Mouse (Mus musculus) limb, embryonic 14.5 days (tissue): ENCODE measurements around the gene Glis2. TPM values are rescaled to one million over a fixed set of nuclear protein-coding genes. Genes with fewer than 3 reads are reported as not detected.

ENCODE experiments used
- ATAC-seq: fragments of 200-750 bp; cut with Nextera tagmentation; 2 replicates; pipeline ENCODE4 v1.8.0; 2017; ENCODE audit warnings: low read depth, moderate number of reproducible peaks, moderate TSS enrichment; ENCODE audit not compliant: low FRiP score
- DNase-seq: peaks from one replicate; pipeline ENCODE4 v3.0.0-alpha.2; 2015; ENCODE audit warnings: low spot score
- H3K27ac ChIP-seq: fragments of 300-500 bp; sonication (generic); replicated peaks from 2 replicates; pipeline ENCODE4 v1.5.1; 2014; ENCODE audit warnings: low read depth, mild to moderate bottlenecking, low read length, moderate library complexity, mixed read lengths
- H3K27me3 ChIP-seq: fragments of 300-500 bp; sonication (generic); 2 replicates; pipeline ENCODE4 v1.6.1; 2014; ENCODE audit warnings: low read length, mixed read lengths; ENCODE audit not compliant: control insufficient read depth, insufficient read depth
- H3K36me3 ChIP-seq: fragments of 300-500 bp; sonication (generic); 2 replicates; pipeline ENCODE4 v1.6.1; 2014; ENCODE audit warnings: mild to moderate bottlenecking, low read length, moderate library complexity, mixed read lengths; ENCODE audit not compliant: control insufficient read depth, insufficient read depth
- H3K4me1 ChIP-seq: fragments of 300-500 bp; sonication (generic); 2 replicates; pipeline ENCODE4 v1.6.1; 2014; ENCODE audit warnings: antibody characterized with exemption, low read length, mixed read lengths; ENCODE audit not compliant: control insufficient read depth, insufficient read depth
- H3K4me2 ChIP-seq: fragments of 300-500 bp; sonication (generic); replicated peaks from 2 replicates; pipeline ENCODE4 v1.6.1; 2014; ENCODE audit warnings: low read depth, mild to moderate bottlenecking, low read length, moderate library complexity; ENCODE audit not compliant: severe bottlenecking
- H3K4me3 ChIP-seq: fragments of 300-500 bp; sonication (generic); replicated peaks from 2 replicates; pipeline ENCODE4 v1.5.1; 2014; ENCODE audit warnings: low read length
- H3K9ac ChIP-seq: fragments of 300-500 bp; sonication (generic); 2 replicates; pipeline ENCODE4 v1.6.1; 2014; ENCODE audit warnings: mild to moderate bottlenecking, low read depth, low read length, moderate library complexity; ENCODE audit not compliant: severe bottlenecking
- H3K9me3 ChIP-seq: fragments of 300-500 bp; sonication (generic); 2 replicates; pipeline ENCODE4 v1.6.1; 2016; ENCODE audit warnings: low read length; ENCODE audit not compliant: control insufficient read depth
- POLR2A ChIP-seq: fragments of 200-500 bp; IDR thresholded peaks from 2 replicates; pipeline ENCODE4 v1.8.0; 2012; ENCODE audit warnings: inconsistent platforms, mild to moderate bottlenecking, moderate library complexity, borderline replicate concordance; ENCODE audit not compliant: insufficient read depth, insufficient read length; ENCODE audit errors: extremely low read depth
- WGBS: fragments of 180-500 bp; shearing (Covaris S2); extraction: QIAGEN DNeasy Blood & Tissue Kit; methylation state at CpG from one replicate; pipeline ENCODE4 v1.1.7; 2014; 5-methylcytosine and 5-hydroxymethylcytosine counted together
- polyA plus RNA-seq, 2 experiments: library from polyadenylated mRNA; depleted of rRNA in 1 of 2; stranded (reverse) in 1 of 2; unstranded in 1 of 2; fragments of >200 nt; fragmentation: Nextera tagmentation in 1 of 2; extraction: Ambion mirVana in 1 of 2; gene quantifications; 2 replicates each; pipeline versions ENCODE4 v1.2.1 to v1.2.3; 2012 to 2014

Glis2 gene
- polyA plus RNA-seq, 2 experiments = 45.9 to 83.8 TPM

DNA sequence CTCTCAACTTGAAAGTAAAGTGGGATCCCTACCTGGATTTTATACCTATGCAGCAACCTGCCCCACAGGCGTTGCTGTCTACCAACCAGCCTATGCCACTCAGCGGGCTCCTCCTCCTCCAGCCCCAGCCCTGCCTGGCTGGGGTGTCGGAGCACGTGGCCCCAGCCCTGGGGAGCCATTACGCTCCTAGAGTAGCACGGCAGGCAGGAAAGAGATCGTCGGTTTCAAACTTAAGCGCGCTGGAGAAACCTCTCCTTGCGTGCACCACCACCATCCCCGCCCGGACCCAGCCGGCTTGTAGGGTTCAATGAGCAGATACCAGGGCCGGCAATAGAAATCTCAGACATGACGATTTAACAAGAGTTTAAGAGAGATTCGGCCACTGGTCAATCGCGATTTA, 36.6 kb upstream of the Glis2 start:
- Histone ChIP-seq H3K4me3 (peak overlapping the region; percentile 81), H3K27me3 (no peaks in the 10 kb centered on the region), H3K9me3 (no peaks in the 10 kb centered on the region), H3K9ac (peak overlapping the region; percentile 77), H3K27ac (peak overlapping the region; percentile 93), H3K36me3 (no peaks in the 10 kb centered on the region), H3K4me2 (peak overlapping the region; percentile 78), H3K4me1 (peaks cover 31% of the 10 kb centered on the region)
- no peak for TF ChIP-seq POLR2A
- 0 out of 2 replicates have a peak, but pooled peaks have one; percentile 4 for ATAC-seq
- 0% methylated on average over 19 of the region's 19 CpGs for WGBS
- peak; percentile 69 for DNase-seq

DNA sequence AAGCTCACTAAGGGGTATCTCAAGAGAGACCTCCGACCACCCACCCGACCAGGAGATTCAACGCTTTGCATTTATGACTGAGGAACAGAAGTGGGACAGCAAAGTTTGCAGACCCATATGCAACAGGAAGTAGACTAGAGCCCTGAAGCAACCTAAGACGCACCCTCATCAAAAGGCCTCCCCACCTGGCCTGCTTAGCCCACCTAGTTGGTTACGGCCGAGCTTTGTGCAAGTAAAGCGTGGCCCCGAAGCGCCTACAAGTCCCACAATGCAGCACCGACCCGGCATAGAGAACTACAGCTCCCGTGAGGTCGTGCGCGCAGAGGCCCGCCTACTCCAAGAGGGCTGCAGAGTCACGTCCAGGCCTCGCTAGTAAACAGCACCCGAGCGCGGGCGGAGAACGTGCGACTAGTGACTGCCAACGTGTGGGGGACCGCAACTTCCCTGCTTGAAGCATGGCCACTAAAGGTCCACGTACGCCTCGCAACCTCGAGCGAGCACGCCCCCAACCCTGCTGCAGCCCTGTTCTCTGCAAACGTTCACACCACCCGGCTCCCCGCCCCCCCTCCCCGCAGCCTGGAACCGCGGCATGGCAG, 36.0 kb upstream of the Glis2 start:
- Histone ChIP-seq H3K4me1 (peaks cover 26% of the 10 kb centered on the region), H3K27ac (peak overlapping the region; percentile 93), H3K36me3 (no peaks in the 10 kb centered on the region), H3K27me3 (no peaks in the 10 kb centered on the region), H3K4me2 (peak overlapping the region; percentile 78), H3K4me3 (peak overlapping the region; percentile 81), H3K9ac (peak overlapping the region; percentile 77), H3K9me3 (no peaks in the 10 kb centered on the region)
- ATAC-seq = peak; percentile 90
- DNase-seq = peak; percentile 91
- TF ChIP-seq POLR2A = peak; percentile 63; the same call in 1 of the 2 replicates
- under 1% methylated on average over 35 of the region's 38 CpGs for WGBS

DNA sequence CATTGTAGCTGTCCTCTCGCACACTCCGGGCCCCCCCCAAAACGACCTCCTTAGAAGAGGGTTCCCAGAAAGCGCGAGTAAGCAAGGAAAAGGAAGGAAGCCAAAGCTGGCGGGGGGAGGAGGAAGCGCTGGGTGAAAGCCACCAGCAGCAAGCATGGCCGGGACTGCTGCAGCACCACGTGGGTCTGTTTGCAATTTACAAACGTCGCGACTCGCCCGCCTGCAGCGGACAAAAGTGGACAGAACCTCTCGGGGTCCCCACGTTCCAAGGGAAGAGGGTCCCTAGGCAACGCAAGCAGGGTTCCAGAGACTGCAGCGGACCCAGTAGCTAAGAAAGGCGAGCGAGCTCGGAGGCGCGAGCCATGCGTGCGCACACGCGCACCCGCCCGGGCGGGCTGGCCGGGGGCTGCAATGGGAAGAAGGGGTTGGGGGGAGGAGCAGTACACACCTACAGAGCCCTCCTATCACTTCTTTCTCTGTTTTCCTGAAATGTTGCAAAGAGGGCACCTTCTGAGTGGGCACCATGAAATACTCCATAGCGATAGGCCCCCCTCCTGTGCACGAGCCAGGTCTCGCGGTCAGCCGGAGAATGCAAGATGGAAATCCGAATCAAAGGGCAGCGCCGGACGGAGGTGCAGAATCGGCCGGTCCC, 35.4 kb upstream of the Glis2 start:
- peak overlapping the region; percentile 77 for H3K9ac ChIP-seq
- DNase-seq (peak; percentile 40), ATAC-seq (peak; percentile 29)
- 0 out of 2 replicates have a peak, but pooled peaks have one; percentile 12 for TF ChIP-seq POLR2A
- H3K36me3 ChIP-seq = no peaks in the 10 kb centered on the region
- H3K4me1 ChIP-seq = peaks cover 20% of the 10 kb centered on the region
- peak overlapping the region; percentile 81 for H3K4me3 ChIP-seq
- H3K27ac ChIP-seq = peak overlapping the region; percentile 93
- no peaks in the 10 kb centered on the region for H3K27me3 ChIP-seq
- H3K4me2 ChIP-seq = peak overlapping the region; percentile 78
- H3K9me3 ChIP-seq = no peaks in the 10 kb centered on the region
- WGBS = 1% methylated on average over 41 of the region's 43 CpGs

DNA sequence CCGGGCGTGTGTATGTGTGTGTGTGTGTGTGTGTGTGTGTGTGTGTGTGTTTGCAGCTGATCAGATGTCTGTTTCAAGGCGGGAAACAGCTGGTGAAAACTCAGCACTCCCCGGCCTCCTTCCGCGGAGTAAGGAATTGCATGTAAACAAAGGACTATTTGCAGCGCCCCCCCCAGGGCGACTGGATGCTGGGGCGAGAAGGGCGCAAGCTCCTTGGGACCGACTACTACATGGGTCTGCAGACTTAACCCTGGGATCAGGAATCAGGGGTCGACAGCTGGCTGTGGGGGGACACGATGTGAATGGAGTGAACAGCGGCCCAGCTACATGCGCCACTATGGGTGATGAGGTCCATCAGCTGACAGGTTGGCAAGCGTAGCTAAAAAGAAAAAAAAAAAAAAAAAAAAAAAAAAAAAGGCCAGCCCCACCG, 34.8 kb upstream of the Glis2 start, which contains the start of gene Tfap4:
TSS of gene Tfap4 (minus strand) at position 140 of the 430 bp plus-strand sequence.
- Histone ChIP-seq H3K27ac (peak within 1 kb of the TSS; percentile 93), H3K36me3 (no peaks in the 10 kb centered on the region), H3K9ac (peak within 1 kb of the TSS; percentile 77), H3K27me3 (no peaks in the 10 kb centered on the region), H3K4me3 (peak within 1 kb of the TSS; percentile 81), H3K9me3 (no peaks in the 10 kb centered on the region), H3K4me1 (peaks cover 17% of the 10 kb centered on the region), H3K4me2 (peak within 1 kb of the TSS; percentile 78)
- WGBS = under 1% methylated on average over 16 of the region's 17 CpGs
- ATAC-seq (peak; percentile 60), DNase-seq (peak; percentile 89)
- no peak for TF ChIP-seq POLR2A

DNA sequence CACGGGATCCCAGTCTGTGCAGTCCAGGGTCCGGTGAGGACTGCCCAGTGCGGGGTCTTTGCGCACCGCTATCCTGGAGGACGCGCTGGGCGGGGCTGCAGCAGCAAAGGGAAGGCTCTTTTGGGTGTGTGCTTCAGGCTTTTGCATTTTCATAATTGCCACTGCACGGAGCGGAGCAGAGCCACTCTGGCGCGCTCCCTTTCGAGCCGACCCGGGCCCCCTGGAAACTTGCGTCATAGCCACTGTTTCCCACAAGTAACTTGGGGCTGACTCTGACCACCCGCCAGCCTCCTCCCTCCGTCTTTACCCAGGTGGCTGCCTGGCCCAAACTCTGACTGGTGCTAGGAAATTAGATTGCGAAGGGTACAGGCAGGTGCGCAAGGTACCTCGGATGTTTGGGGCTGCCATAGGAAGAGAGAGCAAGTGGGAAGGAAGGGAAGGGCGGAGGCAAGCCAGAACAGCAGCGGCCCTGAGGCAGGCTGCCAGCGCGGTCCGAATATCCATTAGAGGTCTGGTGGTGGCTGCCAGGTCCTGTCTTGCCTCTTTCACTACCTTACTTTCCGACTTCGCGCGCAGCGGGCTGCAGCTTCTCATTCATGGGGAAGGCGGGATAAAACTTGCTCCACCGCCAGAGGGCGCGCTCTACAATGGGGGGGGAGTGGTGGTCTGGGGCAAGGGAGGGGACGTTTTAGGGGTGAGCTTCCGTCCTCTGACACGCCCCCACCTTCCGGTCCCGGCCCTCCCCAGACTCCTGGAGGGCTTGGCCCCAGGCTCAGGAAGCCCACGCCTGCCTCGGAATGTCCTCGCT, 34.2 kb upstream of the Glis2 start:
- Histone ChIP-seq H3K9me3 (no peaks in the 10 kb centered on the region), H3K27me3 (no peaks in the 10 kb centered on the region), H3K9ac (peak overlapping the region; percentile 77), H3K4me1 (peaks cover 17% of the 10 kb centered on the region), H3K4me3 (peak overlapping the region; percentile 81), H3K27ac (peak overlapping the region; percentile 93), H3K36me3 (no peaks in the 10 kb centered on the region), H3K4me2 (peak overlapping the region; percentile 78)
- 1% methylated on average over 36 of the region's 43 CpGs for WGBS
- 0 out of 2 replicates have a peak, but pooled peaks have one; percentile 28 for TF ChIP-seq POLR2A
- peak; percentile 21; the same call in 1 of the 2 replicates for ATAC-seq
- peak; percentile 73 for DNase-seq
